Mouse (Mus musculus): ENCODE results near the gene S100a3.

S100a3 gene

GRCm38 (mm10) chr3:90601486-90602110 is 41.2 kb downstream of the S100a3 start, which contains the start of gene Gm42674:
Gene Gm42674, plus strand, starts transcription at chr3:90601904.
- no peak for DNase-seq (ENCODE audit: low read depth, low spot score)

GRCm38 (mm10) chr3:90603623-90604022 is 43.2 kb downstream of the S100a3 start, which contains the start of gene S100a4:
Gene S100a4, plus strand, starts transcription at chr3:90603771.
- peak; percentile 26 for DNase-seq (ENCODE audit: low read depth, low spot score)

GRCm38 (mm10) chr3:90604416-90604815 is 44.0 kb downstream of the S100a3 start:
- peak; percentile 29 for DNase-seq (ENCODE audit: low read depth, low spot score)

- DNase-seq (ENCODE audit: low read depth, low spot score): peak; percentile 29
Observed at GRCm38 (mm10) chr3:90605049-90605448, 44.7 kb downstream of the S100a3 start.

- DNase-seq (ENCODE audit: low read depth, low spot score): no peak
Observed at GRCm38 (mm10) chr3:90605736-90606135, 45.4 kb downstream of the S100a3 start.

GRCm38 (mm10) chr3:90606185-90606584 is 45.8 kb downstream of the S100a3 start:
- DNase-seq (ENCODE audit: low read depth, low spot score): no peak

GRCm38 (mm10) chr3:90607361-90607760 is 47.0 kb downstream of the S100a3 start:
- no peak for DNase-seq (ENCODE audit: low read depth, low spot score)

GRCm38 (mm10) chr3:90608223-90608622 is 47.8 kb downstream of the S100a3 start, which contains the start of gene S100a5:
Gene S100a5, plus strand, starts transcription at chr3:90608523.
- DNase-seq (ENCODE audit: low read depth, low spot score): no peak

GRCm38 (mm10) chr3:90609102-90609501 is 48.7 kb downstream of the S100a3 start:
- no peak for DNase-seq (ENCODE audit: low read depth, low spot score)

GRCm38 (mm10) chr3:90611494-90611893 is 51.1 kb downstream of the S100a3 start:
- DNase-seq (ENCODE audit: low read depth, low spot score): no peak

- DNase-seq (ENCODE audit: low read depth, low spot score): peak; percentile 51
Observed at GRCm38 (mm10) chr3:90612061-90612460, 51.7 kb downstream of the S100a3 start.

GRCm38 (mm10) chr3:90612728-90613291 is 52.4 kb downstream of the S100a3 start, which contains the start of gene S100a6:
Gene S100a6, plus strand, starts transcription at chr3:90612882.
- DNase-seq (ENCODE audit: low read depth, low spot score): peak; percentile 90

- no peak for DNase-seq (ENCODE audit: low read depth, low spot score)
Observed at GRCm38 (mm10) chr3:90613461-90614147, 53.2 kb downstream of the S100a3 start.

- no peak for DNase-seq (ENCODE audit: low read depth, low spot score)
Observed at GRCm38 (mm10) chr3:90614148-90614530, 53.8 kb downstream of the S100a3 start.

- DNase-seq (ENCODE audit: low read depth, low spot score): no peak
Observed at GRCm38 (mm10) chr3:90614611-90615251, 54.4 kb downstream of the S100a3 start.

- DNase-seq (ENCODE audit: low read depth, low spot score): peak; percentile 90
Observed at GRCm38 (mm10) chr3:90615415-90615814, 55.0 kb downstream of the S100a3 start.

- no peak for DNase-seq (ENCODE audit: low read depth, low spot score)
Observed at GRCm38 (mm10) chr3:90615911-90616310, 55.5 kb downstream of the S100a3 start.

- DNase-seq (ENCODE audit: low read depth, low spot score): peak; percentile 47
Observed at GRCm38 (mm10) chr3:90617586-90617985, 57.2 kb downstream of the S100a3 start.

GRCm38 (mm10) chr3:90621552-90621951 is 61.2 kb downstream of the S100a3 start:
- DNase-seq (ENCODE audit: low read depth, low spot score): no peak

GRCm38 (mm10) chr3:90623435-90624071 is 63.2 kb downstream of the S100a3 start:
- peak; percentile 83 for DNase-seq (ENCODE audit: low read depth, low spot score)

GRCm38 (mm10) chr3:90625496-90625895 is 65.1 kb downstream of the S100a3 start:
- DNase-seq (ENCODE audit: low read depth, low spot score): no peak
